Mouse (Mus musculus) ovary, postnatal 36 days (tissue): Measurements from ENCODE around the gene Blcap.
A peak's percentile ranks its signal among the peaks of the same experiment; 100 is the strongest.

Source experiments
- DNase-seq: peaks from one replicate; pipeline ENCODE4 v3.0.0; 2022; ENCODE audit warnings: low spot score, mixed read lengths

Blcap gene

GRCm38 (mm10) chr2:157559858-157560257 lies 11.2 kb downstream of the Blcap start, which contains the start of gene Nnat:
Gene Nnat (plus strand): TSS chr2:157560078.
- peak; percentile 63 for DNase-seq

DNA sequence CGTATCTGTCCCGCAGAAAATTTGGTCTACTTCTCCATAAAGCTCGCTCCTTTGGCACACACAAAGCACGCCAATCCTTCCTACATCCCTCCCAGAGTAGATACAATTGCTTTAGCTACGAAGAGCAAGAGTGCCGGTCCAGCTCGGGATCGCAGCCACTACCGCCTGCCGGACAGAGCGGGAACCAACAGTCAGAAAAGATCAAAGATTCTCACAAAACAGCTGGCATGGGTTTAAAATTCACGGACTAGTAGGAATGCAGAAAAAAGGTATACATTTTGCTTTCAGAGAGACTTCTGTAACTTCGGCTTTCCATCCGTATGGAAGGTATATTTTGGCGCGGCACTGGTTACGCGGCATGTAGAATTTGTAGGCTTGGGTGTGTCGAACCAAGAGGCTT lies 11.6 kb downstream of the Blcap start:
- no peak for DNase-seq

- DNase-seq: no peak
These were observed 12.6 kb downstream of the Blcap start for GRCm38 (mm10) chr2:157558520-157558919.

- no peak for DNase-seq
These were observed 13.0 kb downstream of the Blcap start for GRCm38 (mm10) chr2:157558051-157558450.

- no peak for DNase-seq
These were observed 14.9 kb downstream of the Blcap start for GRCm38 (mm10) chr2:157556074-157556698.

DNA sequence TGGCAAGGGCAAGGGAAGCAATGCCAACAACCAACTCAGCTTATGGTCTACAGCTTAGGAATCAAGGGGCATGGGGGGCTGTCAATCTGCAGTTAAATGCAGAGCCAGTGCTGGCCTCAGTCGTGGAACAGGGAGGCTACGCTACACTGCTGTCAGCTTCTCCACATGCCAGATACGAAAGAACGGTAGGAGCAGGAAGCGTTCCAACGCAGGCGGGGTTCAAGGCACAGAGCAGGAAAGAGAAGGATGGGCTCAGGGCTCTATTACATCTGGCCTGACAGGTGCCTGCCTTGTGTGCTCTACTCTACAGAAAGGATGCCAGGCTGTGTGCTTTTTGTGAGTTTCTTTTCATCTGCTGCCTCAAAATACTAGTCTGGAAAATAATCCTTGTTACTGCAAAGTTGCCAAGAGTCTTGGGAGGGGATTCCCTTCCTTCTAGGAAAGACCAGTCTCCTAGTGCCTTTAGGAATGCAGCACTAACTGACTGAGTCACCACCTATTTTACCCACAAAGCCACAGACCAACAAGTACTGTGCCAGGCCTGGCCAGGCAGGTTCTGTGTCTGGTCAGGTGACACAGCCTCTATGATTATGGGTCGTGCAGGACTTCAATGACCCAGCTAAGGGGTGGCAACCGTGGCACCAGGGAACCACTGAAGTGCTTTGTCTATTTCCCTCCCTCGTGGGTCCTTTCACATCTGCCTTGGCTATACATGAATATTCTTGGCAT lies 18.8 kb downstream of the Blcap start:
- DNase-seq: no peak

GRCm38 (mm10) chr2:157550292-157550691 lies 20.8 kb downstream of the Blcap start:
- DNase-seq: no peak

DNA sequence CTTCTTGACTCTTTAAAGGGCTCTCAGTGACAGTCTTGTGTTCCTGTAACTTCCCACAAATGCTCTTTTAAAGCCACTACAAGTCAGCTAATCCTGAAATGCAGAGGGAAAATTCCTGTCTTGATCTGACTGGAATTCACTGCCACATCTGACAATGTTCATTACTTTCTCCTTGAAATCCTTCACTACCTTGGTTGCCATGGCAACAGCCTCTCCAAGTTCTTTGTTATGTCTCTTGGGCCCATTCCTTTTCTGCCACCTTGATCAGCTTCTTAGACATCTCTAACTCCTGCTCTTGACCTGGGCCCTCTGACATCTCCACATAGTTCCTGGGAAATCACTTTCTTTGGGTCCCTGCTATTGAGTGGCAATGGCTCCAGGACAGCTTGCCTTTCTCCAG lies 24.4 kb downstream of the Blcap start:
- no peak for DNase-seq

GRCm38 (mm10) chr2:157544333-157544888 lies 26.7 kb downstream of the Blcap start:
- no peak for DNase-seq

- no peak for DNase-seq
These were observed 28.7 kb downstream of the Blcap start for GRCm38 (mm10) chr2:157542415-157542814.

DNA sequence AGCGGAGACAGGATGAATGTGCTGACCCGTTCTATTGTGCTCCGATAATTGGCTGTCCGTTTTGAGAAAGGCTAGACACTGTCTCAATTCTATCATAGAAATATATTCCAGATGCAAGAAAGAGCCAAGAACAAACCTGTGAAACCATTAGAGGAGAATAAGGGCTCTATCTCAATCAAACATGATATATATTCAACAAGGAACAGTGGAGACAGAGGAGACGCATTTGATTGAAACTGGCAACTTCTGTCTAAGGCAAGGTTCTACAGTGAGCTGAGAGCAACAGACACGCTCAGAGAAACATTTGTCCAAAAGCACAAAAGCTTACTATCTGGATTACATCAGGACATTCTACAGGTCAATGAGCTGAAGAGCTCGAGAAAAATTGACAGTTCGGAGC lies 29.4 kb downstream of the Blcap start:
- DNase-seq: no peak

DNA sequence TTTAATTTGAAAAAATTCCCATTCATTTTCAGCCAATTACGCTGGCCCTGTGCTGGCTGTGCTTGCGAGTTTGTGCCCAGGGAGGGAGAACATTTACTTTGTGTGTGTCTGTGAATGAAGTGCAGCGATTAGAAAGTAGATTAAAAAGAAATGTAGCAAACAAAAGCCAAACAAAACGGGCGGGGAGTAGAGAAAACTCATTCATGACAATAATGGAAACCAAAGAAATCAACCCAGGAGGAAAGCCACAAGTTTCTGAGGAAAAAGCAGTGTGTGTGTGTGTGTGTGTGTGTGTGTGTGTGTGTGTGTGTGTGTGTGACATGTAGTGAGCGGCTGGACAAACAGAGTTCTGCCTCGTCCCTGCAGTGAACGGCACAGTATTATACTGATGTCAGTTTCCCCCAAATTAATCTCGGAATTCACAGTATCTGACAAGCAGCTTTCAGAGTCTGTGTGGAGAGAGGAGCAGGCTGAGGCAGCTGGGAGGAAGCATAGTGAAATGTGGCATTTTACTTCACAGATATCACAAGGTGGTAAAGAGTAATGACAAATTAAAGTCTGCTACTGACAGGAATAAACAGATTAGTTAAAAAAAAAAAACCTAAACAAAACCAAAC lies 30.0 kb downstream of the Blcap start:
- no peak for DNase-seq

GRCm38 (mm10) chr2:157540073-157540952 lies 30.8 kb downstream of the Blcap start:
- DNase-seq: no peak

DNA sequence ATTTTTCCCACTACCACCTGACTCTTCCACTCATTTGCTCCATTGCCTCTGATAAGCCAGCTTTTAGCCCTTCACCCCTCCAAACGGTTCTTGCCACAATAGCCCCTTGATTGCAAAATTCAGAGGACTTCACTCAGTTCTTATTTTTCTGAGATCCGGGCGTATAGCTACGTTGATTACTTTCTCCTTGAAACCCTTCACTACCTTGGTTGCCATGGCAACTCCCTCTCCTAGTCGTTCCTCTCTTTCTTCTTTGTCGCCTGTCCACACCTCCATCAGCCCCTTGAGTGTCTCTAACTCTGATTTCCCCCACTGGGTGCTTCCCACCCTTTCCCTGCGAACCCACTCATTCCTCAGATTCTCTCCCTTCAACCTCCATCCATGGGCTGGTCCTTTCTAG lies 34.0 kb downstream of the Blcap start:
- no peak for DNase-seq

GRCm38 (mm10) chr2:157536476-157537081 lies 34.5 kb downstream of the Blcap start:
- DNase-seq: no peak

DNA sequence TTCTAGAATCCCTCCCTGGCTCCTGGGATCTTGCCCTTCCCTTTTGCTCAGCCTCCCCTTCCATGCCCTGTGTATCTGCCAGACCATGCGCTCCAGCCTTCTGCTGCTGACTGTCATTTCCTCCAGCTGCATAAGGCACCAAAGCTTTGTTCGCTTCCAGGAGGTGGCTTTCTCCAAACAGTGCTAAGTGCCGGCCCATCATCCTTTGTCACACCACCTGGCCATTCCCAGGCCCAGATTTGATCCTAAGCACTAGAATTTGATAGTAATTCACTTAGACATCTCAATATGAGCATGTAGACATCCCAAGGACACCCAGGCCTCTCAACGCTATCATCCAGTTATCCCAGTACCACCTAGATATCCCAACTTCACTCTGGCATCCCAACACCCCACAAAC lies 36.9 kb downstream of the Blcap start:
- no peak for DNase-seq

- no peak for DNase-seq
These were observed 39.2 kb downstream of the Blcap start for GRCm38 (mm10) chr2:157531681-157532426.

DNA sequence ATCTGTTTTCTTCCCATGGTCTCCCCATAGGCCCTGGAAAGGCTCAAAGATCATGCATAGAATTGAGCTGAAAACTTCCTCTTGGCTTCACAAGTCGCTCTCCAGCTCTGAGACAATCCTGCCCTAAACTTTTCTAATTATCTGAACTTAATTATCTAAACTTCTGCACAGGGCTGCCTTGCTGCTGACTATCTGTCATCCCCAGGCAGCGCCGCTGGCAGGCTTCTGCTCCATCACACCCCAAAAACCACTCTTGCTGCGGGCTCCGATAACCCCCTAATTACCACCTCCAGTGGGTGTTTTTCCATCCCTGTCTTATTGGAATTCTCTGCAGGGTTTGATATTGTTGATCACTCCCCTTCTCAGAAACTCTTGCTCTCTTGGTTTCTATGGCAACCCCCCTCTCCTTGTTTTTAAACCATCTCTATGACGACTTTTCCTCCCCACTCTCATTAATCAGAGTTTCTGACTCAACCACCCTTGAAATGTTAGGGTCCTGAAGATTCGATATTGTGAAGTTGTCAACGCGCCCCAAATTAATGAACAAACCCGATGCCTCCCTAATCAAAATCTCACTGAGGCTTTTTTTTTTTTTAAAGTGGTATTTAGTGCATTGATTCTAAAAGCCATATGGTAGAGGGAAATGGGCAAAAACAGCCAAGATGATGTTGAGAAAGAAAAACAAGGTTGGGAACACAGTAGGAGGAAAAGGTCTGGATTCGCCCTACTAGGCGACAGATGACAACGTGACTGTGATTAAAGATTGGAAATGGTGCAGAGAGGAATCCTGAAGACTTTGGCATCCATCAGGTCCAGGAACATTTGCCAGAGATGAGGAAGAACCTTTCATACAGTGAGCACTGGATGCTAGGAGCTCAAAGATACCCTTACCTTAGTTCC lies 40.8 kb downstream of the Blcap start:
- no peak for DNase-seq

GRCm38 (mm10) chr2:157522556-157522955 lies 48.5 kb downstream of the Blcap start:
- DNase-seq: no peak

GRCm38 (mm10) chr2:157520496-157520895 lies 50.6 kb downstream of the Blcap start:
- no peak for DNase-seq
